Mouse (Mus musculus): ENCODE measurements around the gene Hs6st1.

GRCm38 (mm10) chr1:36044288-36044687, 23.9 kb upstream of the Hs6st1 start:
- TF ChIP-seq POLR2A (IDR thresholded peaks at IDR 0.05; ENCODE audit: borderline replicate concordance, extremely low read depth, low read depth, low read length) (no peak), CTCF (IDR thresholded peaks at IDR 0.05; ENCODE audit: insufficient read depth, low read length) (no peak)
